Mouse (Mus musculus) megakaryocyte, embryonic 14.5 days (primary cell): ENCODE results near the gene Foxd1. TPM values are rescaled to one million over a fixed set of nuclear protein-coding genes. Genes with fewer than 3 reads are reported as not detected.

Source experiments
- H3K27me3 ChIP-seq: replicated peaks from 2 replicates; pipeline ENCODE3; 2012; ENCODE audit warnings: inconsistent platforms
- H3K36me3 ChIP-seq: replicated peaks from 2 replicates; pipeline ENCODE3; 2012; ENCODE audit warnings: low read length, inconsistent platforms, mixed read lengths
- H3K4me1 ChIP-seq: 2 replicates; pipeline ENCODE4 v1.6.1; 2012; ENCODE audit warnings: inconsistent platforms
- H3K4me3 ChIP-seq: replicated peaks from 2 replicates; pipeline ENCODE3; 2012; ENCODE audit warnings: moderate library complexity, mild to moderate bottlenecking, inconsistent platforms
- H3K9me3 ChIP-seq: 2 replicates; pipeline ENCODE4 v1.6.1; 2012; ENCODE audit warnings: inconsistent platforms
- FLI1 ChIP-seq: IDR thresholded peaks from 2 replicates; pipeline ENCODE4 v1.6.1; 2012; ENCODE audit warnings: low read length, inconsistent platforms, mixed read lengths
- GATA1 ChIP-seq: IDR thresholded peaks from 3 replicates; pipeline ENCODE4 v1.6.1; 2012; ENCODE audit warnings: mixed read lengths, low read length, inconsistent platforms, borderline replicate concordance
- polyA plus RNA-seq: library from polyadenylated mRNA; stranded (reverse); fragments of >175 nt; gene quantifications from 2 replicates; pipeline ENCODE4 v1.2.3, GENCODE M21; 2012; ENCODE audit warnings: low replicate concordance; ENCODE audit not compliant: insufficient read depth

Gene Foxd1
- polyA plus RNA-seq, 1 experiment, result 0.02 TPM

GRCm38 (mm10) chr13:98354871-98355558 is 973 bp downstream of the Foxd1 start:
- TF ChIP-seq FLI1 (no peak), GATA1 (no peak)
- Histone ChIP-seq H3K9me3 (peaks cover 3% of the 10 kb centered on the region; the same call in 1 of the 2 replicates), H3K4me1 (peaks cover 31% of the 10 kb centered on the region), H3K36me3 (no peaks in the 10 kb centered on the region), H3K27me3 (peaks cover 97% of the 10 kb centered on the region), H3K4me3 (peak overlapping the region; percentile 91)

DNA sequence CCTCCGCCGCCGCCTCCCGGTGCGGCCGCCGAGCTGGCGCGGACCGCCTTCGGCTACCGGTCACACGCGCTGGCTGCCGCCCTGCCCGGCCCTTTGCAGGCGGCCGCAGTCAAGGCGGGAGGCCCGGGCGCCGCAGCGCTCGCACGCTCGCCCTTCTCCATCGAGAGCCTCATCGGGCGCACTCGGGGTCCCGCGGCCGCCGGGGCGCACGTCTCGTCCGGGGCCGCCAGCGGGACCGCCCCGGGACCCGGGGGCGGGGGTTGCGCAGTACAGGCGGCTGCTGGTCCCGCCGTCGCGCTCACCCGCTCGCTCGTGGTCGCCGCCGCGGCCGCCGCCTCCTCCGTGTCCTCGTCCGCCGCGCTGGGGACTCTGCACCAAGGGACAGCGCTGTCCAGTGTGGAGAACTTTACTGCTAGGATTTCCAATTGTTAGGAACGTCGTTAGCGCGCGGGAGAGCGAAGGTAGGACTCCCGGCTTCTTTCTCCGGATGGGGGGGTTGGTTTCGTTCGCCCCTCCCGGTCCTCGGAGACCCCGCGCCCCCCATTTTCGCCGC is 1.6 kb downstream of the Foxd1 start:
- no peaks in the 10 kb centered on the region for H3K36me3 ChIP-seq
- TF ChIP-seq FLI1, result no peak
- TF ChIP-seq GATA1, result no peak
- peaks cover 31% of the 10 kb centered on the region for H3K4me1 ChIP-seq
- peaks cover 3% of the 10 kb centered on the region; the same call in 1 of the 2 replicates for H3K9me3 ChIP-seq
- H3K27me3 ChIP-seq, result peaks cover 97% of the 10 kb centered on the region
- H3K4me3 ChIP-seq, result peak overlapping the region; percentile 91

GRCm38 (mm10) chr13:98356176-98356972 is 2.3 kb downstream of the Foxd1 start:
- Histone ChIP-seq H3K36me3 (no peaks in the 10 kb centered on the region), H3K9me3 (peaks cover 3% of the 10 kb centered on the region; the same call in 1 of the 2 replicates), H3K27me3 (peaks cover 97% of the 10 kb centered on the region), H3K4me3 (no peak overlapping the region), H3K4me1 (peaks cover 31% of the 10 kb centered on the region)
- TF ChIP-seq GATA1, result no peak
- no peak for TF ChIP-seq FLI1

DNA sequence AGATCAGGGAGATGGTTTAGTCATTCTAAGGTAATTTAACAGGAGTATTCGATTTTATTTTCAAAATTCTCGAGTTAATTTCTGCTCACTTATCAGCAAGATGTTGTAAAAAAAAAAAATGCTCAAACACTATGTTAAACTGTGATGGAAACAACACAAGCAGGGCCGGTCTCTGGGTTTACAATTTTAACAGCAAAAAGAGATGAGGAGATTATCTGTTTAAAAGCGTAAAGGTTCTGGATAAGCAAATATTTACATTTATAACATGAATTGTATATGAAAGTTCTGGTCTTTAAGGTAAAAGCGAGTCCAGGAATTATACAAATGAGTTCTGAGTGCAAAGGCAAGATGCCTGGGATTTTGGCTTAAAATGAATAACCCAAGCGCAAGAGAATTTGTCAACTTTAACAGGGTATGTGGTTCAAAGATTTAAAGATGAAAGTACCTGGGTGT is 3.0 kb downstream of the Foxd1 start:
- TF ChIP-seq FLI1 (no peak), GATA1 (no peak)
- Histone ChIP-seq H3K4me1 (peaks cover 31% of the 10 kb centered on the region), H3K27me3 (peaks cover 94% of the 10 kb centered on the region), H3K36me3 (no peaks in the 10 kb centered on the region), H3K9me3 (no peaks in the 10 kb centered on the region), H3K4me3 (no peak overlapping the region)

GRCm38 (mm10) chr13:98357433-98358423 is 3.7 kb downstream of the Foxd1 start:
- Histone ChIP-seq H3K4me3 (no peak overlapping the region), H3K9me3 (peaks cover 4% of the 10 kb centered on the region; the same call in 1 of the 2 replicates), H3K36me3 (no peaks in the 10 kb centered on the region), H3K4me1 (peaks cover 31% of the 10 kb centered on the region), H3K27me3 (peaks cover 94% of the 10 kb centered on the region)
- TF ChIP-seq FLI1 (no peak), GATA1 (no peak)

DNA sequence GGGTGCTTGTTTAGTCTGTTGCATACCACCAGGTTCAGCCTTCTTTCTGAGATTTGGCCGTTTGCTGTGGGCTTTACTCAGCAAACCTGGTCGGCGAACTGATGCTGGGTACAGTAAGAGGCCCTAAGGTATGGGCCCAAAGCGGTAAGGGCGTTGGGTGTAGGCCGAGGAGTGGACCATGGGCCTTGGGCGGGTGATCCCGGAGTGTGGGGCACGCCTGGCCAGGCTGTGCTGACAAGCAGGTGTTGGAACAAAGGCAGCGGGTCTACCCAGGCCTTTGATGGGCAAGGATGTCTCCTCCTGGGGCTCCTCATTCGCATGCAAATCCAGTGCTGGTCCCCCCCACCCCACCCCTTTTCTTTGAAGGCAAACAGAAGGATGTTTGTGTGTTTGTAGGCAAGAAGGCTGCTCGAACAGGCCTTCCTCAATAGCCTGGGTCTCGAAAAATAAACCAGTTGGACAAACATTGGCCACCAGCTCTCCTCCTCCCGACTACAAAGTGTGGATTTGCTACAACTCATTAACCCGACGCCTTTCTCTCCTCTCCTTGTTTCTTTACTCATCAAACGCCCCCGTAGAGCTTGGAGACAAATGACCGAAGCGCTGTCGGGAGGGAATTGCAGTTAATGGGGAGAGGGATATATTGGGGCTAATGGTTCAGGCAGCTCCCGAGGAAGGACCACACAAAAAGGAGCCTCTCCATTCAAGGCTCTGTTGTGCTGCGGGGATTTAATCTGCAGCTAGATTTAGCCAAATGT is 4.6 kb downstream of the Foxd1 start:
- no peak overlapping the region for H3K4me3 ChIP-seq
- H3K4me1 ChIP-seq, result peaks cover 29% of the 10 kb centered on the region
- H3K9me3 ChIP-seq, result peaks cover 4% of the 10 kb centered on the region; the same call in 1 of the 2 replicates
- TF ChIP-seq GATA1 (no peak), FLI1 (no peak)
- no peaks in the 10 kb centered on the region for H3K36me3 ChIP-seq
- peaks cover 94% of the 10 kb centered on the region for H3K27me3 ChIP-seq

DNA sequence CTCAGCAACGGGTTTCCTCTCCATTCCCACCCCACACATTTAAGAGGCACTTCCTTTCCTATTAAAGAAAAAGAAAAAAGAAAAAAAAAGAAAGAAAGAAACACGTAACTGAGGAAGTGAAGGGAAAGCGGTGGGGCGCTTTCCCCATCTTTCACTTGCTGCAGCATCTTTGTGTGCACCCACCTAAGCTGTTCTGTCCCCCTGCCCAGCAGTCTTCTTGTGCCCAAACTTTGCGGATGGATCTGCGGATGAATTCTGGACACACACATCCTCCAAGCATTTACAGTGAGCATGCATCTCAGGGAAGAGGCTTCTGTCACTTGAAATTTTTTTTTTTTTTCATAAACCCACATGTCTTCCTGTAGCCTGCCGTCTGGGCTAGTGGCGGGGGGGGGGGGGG is 5.3 kb downstream of the Foxd1 start:
- TF ChIP-seq FLI1 (no peak), GATA1 (no peak)
- Histone ChIP-seq H3K4me1 (peaks cover 22% of the 10 kb centered on the region), H3K27me3 (peaks cover 92% of the 10 kb centered on the region), H3K9me3 (peaks cover 4% of the 10 kb centered on the region; the same call in 1 of the 2 replicates), H3K36me3 (no peaks in the 10 kb centered on the region), H3K4me3 (no peak overlapping the region)

DNA sequence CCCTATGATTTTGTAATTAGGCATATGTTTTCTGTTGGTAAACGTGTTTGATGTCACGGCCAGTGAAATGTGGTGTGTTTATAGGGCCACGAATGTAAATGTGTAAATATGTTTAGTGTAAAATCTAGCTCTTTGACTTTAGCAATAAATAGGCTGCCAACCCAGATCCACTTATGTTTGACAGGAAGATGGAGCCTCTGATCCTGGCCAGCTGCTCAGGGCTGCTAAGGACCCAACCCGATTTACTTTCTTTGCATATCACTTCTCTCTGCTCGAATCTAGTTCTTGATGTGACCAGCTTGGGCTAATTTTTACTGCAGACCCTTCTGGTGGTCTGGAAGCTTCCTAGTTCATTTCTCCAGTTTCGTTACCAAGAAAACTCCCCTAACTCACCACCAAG is 6.3 kb downstream of the Foxd1 start:
- Histone ChIP-seq H3K36me3 (no peaks in the 10 kb centered on the region), H3K4me3 (no peak overlapping the region), H3K4me1 (peaks cover 11% of the 10 kb centered on the region), H3K9me3 (peaks cover 9% of the 10 kb centered on the region), H3K27me3 (peaks cover 91% of the 10 kb centered on the region)
- TF ChIP-seq FLI1, result no peak
- TF ChIP-seq GATA1, result no peak
